Mouse (Mus musculus) olfactory bulb, adult 2 months (tissue): Measurements from ENCODE around the gene Naa40.

Experiments used
- CTCF ChIP-seq: fragments of 200-500 bp; IDR thresholded peaks from 2 replicates; pipeline ENCODE4 v1.5.1; 2012; ENCODE audit warnings: low read depth, mild to moderate bottlenecking, low read length, moderate library complexity; ENCODE audit not compliant: insufficient read depth
- POLR2A ChIP-seq: fragments of 200-500 bp; IDR thresholded peaks from 2 replicates; pipeline ENCODE4 v1.6.1; 2012; ENCODE audit warnings: mild to moderate bottlenecking, low read depth, low read length, moderate library complexity; ENCODE audit not compliant: insufficient read depth

DNA sequence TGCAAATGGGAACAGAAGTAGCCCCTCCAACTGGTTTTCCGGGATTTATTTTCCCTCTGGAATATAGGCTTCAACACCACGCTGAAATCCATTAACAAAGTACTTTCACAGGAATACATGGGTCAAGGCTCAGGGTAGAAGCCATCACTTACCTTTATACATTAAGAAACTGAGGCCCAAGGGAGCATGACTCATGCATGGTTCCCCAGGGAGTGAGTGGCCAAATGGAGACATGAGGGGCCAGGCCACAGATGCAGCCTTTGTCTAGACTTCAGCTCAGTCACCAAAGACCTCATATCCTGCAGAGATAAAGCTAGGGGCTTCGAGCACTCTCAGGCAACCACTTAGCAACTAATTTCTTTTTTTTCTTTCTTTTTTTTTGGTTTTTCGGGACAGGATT, 4.2 kb downstream of the Naa40 start:
- TF ChIP-seq POLR2A (no peak), CTCF (no peak)
